Mouse (Mus musculus) heart, embryonic 16.5 days (tissue): ENCODE measurements around the gene Dek. TPM values are rescaled to one million over a fixed set of nuclear protein-coding genes. Genes with fewer than 3 reads are reported as not detected.

Experiments
- ATAC-seq: fragments of 200-750 bp; cut with Nextera tagmentation; replicated peaks from 2 replicates; pipeline ENCODE4 v1.8.0; 2017; ENCODE audit warnings: moderate number of reproducible peaks; ENCODE audit not compliant: insufficient read depth, low FRiP score; ENCODE audit errors: extremely low read depth
- H3K27ac ChIP-seq: fragments of 300-500 bp; sonication (generic); 2 replicates; pipeline ENCODE4 v1.5.1; 2014; ENCODE audit warnings: mild to moderate bottlenecking, low read length, control low read depth, moderate library complexity
- H3K27me3 ChIP-seq: fragments of 300-500 bp; sonication (generic); 2 replicates; pipeline ENCODE4 v1.6.1; 2014; ENCODE audit warnings: low read length, mixed read lengths; ENCODE audit not compliant: control insufficient read depth, insufficient read depth
- H3K36me3 ChIP-seq: fragments of 300-500 bp; sonication (generic); 2 replicates; pipeline ENCODE4 v1.6.1; 2014; ENCODE audit not compliant: control insufficient read depth, insufficient read depth
- H3K4me1 ChIP-seq: fragments of 300-500 bp; sonication (generic); 2 replicates; pipeline ENCODE4 v1.6.1; 2014; ENCODE audit warnings: low read length, mixed read lengths; ENCODE audit not compliant: control insufficient read depth, insufficient read depth
- H3K4me2 ChIP-seq: fragments of 300-500 bp; sonication (generic); 2 replicates; pipeline ENCODE4 v1.6.1; 2014; ENCODE audit warnings: low read depth, mild to moderate bottlenecking, control low read depth, low read length
- H3K4me3 ChIP-seq: fragments of 300-500 bp; sonication (generic); 2 replicates; pipeline ENCODE4 v1.5.1; 2014; ENCODE audit warnings: mild to moderate bottlenecking, control low read depth, low read length
- H3K9ac ChIP-seq: fragments of 300-500 bp; sonication (generic); 2 replicates; pipeline ENCODE4 v1.6.1; 2014; ENCODE audit warnings: low read length, control low read depth
- H3K9me3 ChIP-seq: fragments of 300-500 bp; sonication (generic); replicated peaks from 2 replicates; pipeline ENCODE4 v1.6.1; 2016; ENCODE audit warnings: low read length; ENCODE audit not compliant: control insufficient read depth
- WGBS: fragments of 180-500 bp; shearing (Covaris S2); extraction: QIAGEN DNeasy Blood & Tissue Kit; methylation state at CpG from one replicate; pipeline ENCODE4 v1.1.7; 2014; 5-methylcytosine and 5-hydroxymethylcytosine counted together
- polyA plus RNA-seq: library from polyadenylated mRNA; unstranded; fragments of >200 nt; fragmentation: Nextera tagmentation; extraction: Ambion mirVana; gene quantifications from 2 replicates; pipeline ENCODE4 v1.2.1, GENCODE M21; 2015

Dek gene
- polyA plus RNA-seq, 1 experiment from 2014 or later = 129 TPM

- ATAC-seq = no peak
- H3K4me3 ChIP-seq = no peak overlapping the region
- peaks cover 8% of the 10 kb centered on the region for H3K4me1 ChIP-seq
- H3K36me3 ChIP-seq = no peaks in the 10 kb centered on the region
- H3K27me3 ChIP-seq = no peaks in the 10 kb centered on the region
- H3K27ac ChIP-seq = no peak overlapping the region
- no peak overlapping the region for H3K4me2 ChIP-seq
- H3K9me3 ChIP-seq = no peaks in the 10 kb centered on the region
- WGBS = 89% methylated on average over 5 of the region's 5 CpGs
- H3K9ac ChIP-seq = no peak overlapping the region
These were observed 65.9 kb downstream of the Dek start for GRCm38 (mm10) chr13:47040061-47040460.

GRCm38 (mm10) chr13:47037946-47038345, 68.1 kb downstream of the Dek start:
- 78% methylated on average over 6 of the region's 6 CpGs for WGBS
- no peak overlapping the region for H3K4me3 ChIP-seq
- peaks cover 5% of the 10 kb centered on the region; the same call in 1 of the 2 replicates for H3K4me1 ChIP-seq
- no peak overlapping the region for H3K9ac ChIP-seq
- no peaks in the 10 kb centered on the region for H3K9me3 ChIP-seq
- H3K36me3 ChIP-seq = no peaks in the 10 kb centered on the region
- no peak overlapping the region for H3K4me2 ChIP-seq
- no peak for ATAC-seq
- H3K27ac ChIP-seq = no peak overlapping the region
- no peaks in the 10 kb centered on the region for H3K27me3 ChIP-seq

Other genes with a start within 250 kb of the Dek start
- gene Kif13a, start 176.3 kb downstream of the Dek start, polyA plus RNA-seq = 17.8 and 30.0 TPM in 2 replicates
- gene Nhlrc1, start 91.4 kb downstream of the Dek start, polyA plus RNA-seq = 4.4 and 4.7 TPM in 2 replicates
- gene Kdm1b, start 62.7 kb downstream of the Dek start, polyA plus RNA-seq = 7.8 and 9.9 TPM in 2 replicates
- 10.1 and 12.9 TPM in 2 replicates for gene Tpmt, start 61.5 kb downstream of the Dek start, polyA plus RNA-seq
- gene Rnf144b, start 16.5 kb upstream of the Dek start, polyA plus RNA-seq = 1.5 and 1.6 TPM in 2 replicates